Mouse (Mus musculus) adrenal gland, postnatal 36 days (tissue): ENCODE results near the gene Ugt3a2. TPM values are rescaled to one million over a fixed set of nuclear protein-coding genes. Genes with fewer than 3 reads are reported as not detected.

Experiments
- DNase-seq, 2 experiments: peaks; one replicate each; pipeline ENCODE4 v3.0.0; 2021; ENCODE audit warnings: mixed read lengths in 1 of 2
- long read RNA-seq, 2 experiments: library from polyadenylated mRNA; stranded (forward); transcript quantifications; one replicate each; pipeline ENCODE4 v2.0.0; 2021; ENCODE audit warnings: borderline sequencing depth in 2 of 2
- total RNA-seq, 2 experiments: library from RNA; stranded (reverse); gene quantifications; 2 replicates each; pipeline ENCODE4 v1.2.3; 2021

Ugt3a2 gene
- under 1 TPM in 1 of 2 experiments, not detected in 1; 0.17 TPM for total RNA-seq
- long read RNA-seq, experiment 1, partial matches to known transcripts, result 0 of 1 reads
- long read RNA-seq, experiment 1, other reads (novel, unspliced or antisense), result 0 of 1 reads
- long read RNA-seq, experiment 2, result 0 reads

- DNase-seq, result no peak
These were observed at the start of gene Ugt3a2 for GRCm38 (mm10) chr15:9335341-9335740. Ugt3a2 (plus strand) TSS chr15:9335550.

GRCm38 (mm10) chr15:9289660-9290059, 45.7 kb upstream of the Ugt3a2 start:
- no peak for DNase-seq

- DNase-seq, result no peak
These were observed 29.2 kb upstream of the Ugt3a2 start for GRCm38 (mm10) chr15:9305978-9306692.

GRCm38 (mm10) chr15:9334596-9334995, 754 bp upstream of the Ugt3a2 start:
- DNase-seq, result no peak

GRCm38 (mm10) chr15:9336616-9337015, 1.3 kb downstream of the Ugt3a2 start:
- no peak for DNase-seq

- no peak for DNase-seq
These were observed 1.7 kb downstream of the Ugt3a2 start for GRCm38 (mm10) chr15:9337021-9337420.

GRCm38 (mm10) chr15:9348739-9349138, 13.4 kb downstream of the Ugt3a2 start:
- no peak for DNase-seq

GRCm38 (mm10) chr15:9362801-9363200, 27.5 kb downstream of the Ugt3a2 start:
- no peak for DNase-seq

- DNase-seq, result no peak
These were observed 33.4 kb downstream of the Ugt3a2 start for GRCm38 (mm10) chr15:9368774-9369173.

- DNase-seq, result no peak
These were observed 40.9 kb downstream of the Ugt3a2 start for GRCm38 (mm10) chr15:9376281-9376680.

- DNase-seq, result no peak
These were observed 74.1 kb downstream of the Ugt3a2 start for GRCm38 (mm10) chr15:9409475-9409874.

Other genes with a start within 250 kb of the Ugt3a2 start
- 10 to 100 TPM; 26.9 to 31.0 TPM for gene Lmbrd2, start 195.0 kb upstream of the Ugt3a2 start, total RNA-seq
- gene Skp2, start 180.1 kb upstream of the Ugt3a2 start, total RNA-seq, result 1 to 10 TPM; 2.9 to 4.6 TPM
- gene Ugt3a1, start 58.7 kb upstream of the Ugt3a2 start, total RNA-seq, result not detected
- not detected for gene Capsl, start 100.5 kb downstream of the Ugt3a2 start, total RNA-seq
- 1 to 10 TPM in 1 of 2 experiments, under 1 TPM in 1; 0.46 to 1.2 TPM for gene Il7r, start 194.6 kb downstream of the Ugt3a2 start, total RNA-seq